Mouse (Mus musculus): ENCODE measurements around the gene Lingo1.

- no peak for TF ChIP-seq CTCF (IDR thresholded peaks at IDR 0.05; ENCODE audit: low read depth, low read length)
- TF ChIP-seq POLR2A (IDR thresholded peaks at IDR 0.05; ENCODE audit: borderline replicate concordance, low read depth, low read length) = no peak
Observed at GRCm38 (mm10) chr9:56580101-56580500, 216.2 kb downstream of the Lingo1 start.

Measured in bone marrow macrophage, adult 2 months (primary cell).